Mouse (Mus musculus): Measurements from ENCODE around the gene Nfatc3. TPM values are rescaled to one million over a fixed set of nuclear protein-coding genes. Genes with fewer than 3 reads are reported as not detected.

Nfatc3 gene
- polyA plus RNA-seq, 1 experiment = 12.6 TPM

DNA sequence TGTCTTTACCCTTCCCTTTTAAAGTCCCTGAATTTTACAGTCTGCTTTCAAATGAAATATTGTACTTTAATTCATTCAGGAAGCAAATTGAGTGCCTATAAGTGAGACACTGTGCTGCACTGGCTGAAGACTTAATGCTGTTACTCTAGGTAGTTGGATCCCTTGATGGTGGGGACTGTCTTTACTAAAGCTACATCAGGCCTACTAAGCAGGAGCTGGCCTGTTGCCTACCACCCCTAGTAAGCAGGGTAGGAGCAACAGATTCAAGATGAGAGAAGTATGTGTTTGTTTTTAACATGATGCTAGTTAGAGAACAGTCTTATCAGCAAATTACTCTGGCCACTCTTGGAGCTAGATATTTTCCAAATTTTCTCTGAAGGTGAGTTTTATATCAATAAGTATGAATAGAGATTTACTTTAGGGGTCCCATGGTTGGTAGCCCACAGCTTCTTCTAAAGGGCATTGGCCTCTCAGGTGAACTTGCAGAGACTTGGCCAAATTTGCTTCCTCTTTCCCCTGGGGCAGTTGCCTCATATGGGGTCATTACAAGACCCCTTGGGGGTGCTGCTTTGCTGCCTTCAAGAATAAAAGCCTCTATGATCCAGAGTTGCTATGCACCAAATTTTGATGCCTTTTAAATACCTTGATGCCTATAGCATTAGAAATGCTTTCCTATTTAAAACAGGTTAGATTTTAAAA is 70.7 kb downstream of the Nfatc3 start:
- TF ChIP-seq MYOD1 (IDR thresholded peaks at IDR 0.05; ENCODE audit: control insufficient read depth, insufficient read length, low read depth) (no peak), CEBPB (IDR thresholded peaks at IDR 0.05; ENCODE audit: low read depth) (no peak), MYOG (IDR thresholded peaks at IDR 0.05; ENCODE audit: control insufficient read depth, extremely low read depth, insufficient read length) (no peak), MAX (IDR thresholded peaks at IDR 0.05) (no peak), CTCF (IDR thresholded peaks at IDR 0.05; ENCODE audit: control insufficient read depth, insufficient read depth, insufficient read length) (no peak), FOSL1 (IDR thresholded peaks at IDR 0.05; ENCODE audit: insufficient read depth, low read length, poor library complexity, severe bottlenecking) (no peak), USF1 (IDR thresholded peaks at IDR 0.05; ENCODE audit: low read depth) (no peak)
- no peaks in the 10 kb centered on the region for H3K79me3 ChIP-seq (ENCODE audit: low read depth)
- no peaks in the 10 kb centered on the region for H3K27me3 ChIP-seq (ENCODE audit: control insufficient read depth, insufficient read depth, insufficient read length)
- no peaks in the 10 kb centered on the region for H3K79me2 ChIP-seq (ENCODE audit: control insufficient read depth, insufficient read depth)
- H3K4me3 ChIP-seq (ENCODE audit: insufficient read depth, poor library complexity, severe bottlenecking) = no peak overlapping the region
- H3K36me3 ChIP-seq (ENCODE audit: control insufficient read depth, insufficient read depth) = peaks cover 33% of the 10 kb centered on the region
- no peak overlapping the region for H3ac ChIP-seq (ENCODE audit: control insufficient read depth, insufficient read length, low read depth)

DNA sequence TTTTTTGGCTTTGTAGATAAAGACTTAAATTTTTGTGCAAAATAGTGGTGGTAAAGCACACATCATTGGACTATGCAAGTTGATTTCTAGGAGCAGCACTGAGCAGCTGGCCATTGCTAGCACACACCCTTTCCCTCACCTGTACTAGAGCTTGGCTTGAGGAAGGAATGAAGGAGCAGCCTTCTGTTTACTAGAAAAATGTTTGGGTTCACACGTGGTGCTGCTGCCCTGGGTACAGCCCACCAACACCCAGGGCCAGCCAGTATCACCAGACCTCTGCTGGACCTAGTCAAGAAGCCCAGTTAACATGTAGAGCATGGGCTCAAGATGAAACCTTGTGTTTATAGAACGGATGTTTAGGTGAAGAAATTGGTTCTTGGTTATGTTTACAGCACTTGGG is 71.4 kb downstream of the Nfatc3 start:
- no peak overlapping the region for H3K4me3 ChIP-seq (ENCODE audit: insufficient read depth, poor library complexity, severe bottlenecking)
- peaks cover 33% of the 10 kb centered on the region for H3K36me3 ChIP-seq (ENCODE audit: control insufficient read depth, insufficient read depth)
- no peak for TF ChIP-seq CTCF (IDR thresholded peaks at IDR 0.05; ENCODE audit: control insufficient read depth, insufficient read depth, insufficient read length)
- TF ChIP-seq USF1 (IDR thresholded peaks at IDR 0.05; ENCODE audit: low read depth) = no peak
- no peak for TF ChIP-seq MAX (IDR thresholded peaks at IDR 0.05)
- no peak for TF ChIP-seq MYOD1 (IDR thresholded peaks at IDR 0.05; ENCODE audit: control insufficient read depth, insufficient read length, low read depth)
- TF ChIP-seq CEBPB (IDR thresholded peaks at IDR 0.05; ENCODE audit: low read depth) = no peak
- no peak overlapping the region for H3ac ChIP-seq (ENCODE audit: control insufficient read depth, insufficient read length, low read depth)
- no peaks in the 10 kb centered on the region for H3K79me3 ChIP-seq (ENCODE audit: low read depth)
- H3K27me3 ChIP-seq (ENCODE audit: control insufficient read depth, insufficient read depth, insufficient read length) = no peaks in the 10 kb centered on the region
- no peaks in the 10 kb centered on the region for H3K79me2 ChIP-seq (ENCODE audit: control insufficient read depth, insufficient read depth)

DNA sequence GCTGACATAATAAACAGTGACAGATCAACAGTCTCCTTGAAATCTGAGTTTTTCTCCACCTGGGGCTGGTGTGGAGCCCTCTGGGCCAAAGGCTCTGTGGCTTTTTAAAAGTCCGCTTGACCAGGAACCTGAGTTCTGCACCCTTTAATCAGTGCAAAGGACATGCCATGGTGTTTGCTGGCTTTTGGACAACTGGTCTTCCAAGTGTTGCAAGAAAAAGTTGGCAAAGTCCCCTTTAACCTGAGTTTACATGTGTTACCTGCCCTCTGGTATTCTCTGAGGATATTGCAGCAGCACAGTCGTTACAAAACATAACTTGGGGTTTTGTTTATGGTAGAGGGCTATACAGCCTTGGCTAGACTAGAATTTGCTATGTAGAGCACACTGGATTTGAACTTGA is 71.9 kb downstream of the Nfatc3 start:
- Histone ChIP-seq H3ac (ENCODE audit: control insufficient read depth, insufficient read length, low read depth) (no peak overlapping the region), H3K36me3 (ENCODE audit: control insufficient read depth, insufficient read depth) (peaks cover 33% of the 10 kb centered on the region), H3K79me3 (ENCODE audit: low read depth) (no peaks in the 10 kb centered on the region), H3K79me2 (ENCODE audit: control insufficient read depth, insufficient read depth) (no peaks in the 10 kb centered on the region), H3K27me3 (ENCODE audit: control insufficient read depth, insufficient read depth, insufficient read length) (no peaks in the 10 kb centered on the region), H3K4me3 (ENCODE audit: insufficient read depth, poor library complexity, severe bottlenecking) (no peak overlapping the region)
- no peak for TF ChIP-seq MYOG (IDR thresholded peaks at IDR 0.05; ENCODE audit: control insufficient read depth, extremely low read depth, insufficient read length)

DNA sequence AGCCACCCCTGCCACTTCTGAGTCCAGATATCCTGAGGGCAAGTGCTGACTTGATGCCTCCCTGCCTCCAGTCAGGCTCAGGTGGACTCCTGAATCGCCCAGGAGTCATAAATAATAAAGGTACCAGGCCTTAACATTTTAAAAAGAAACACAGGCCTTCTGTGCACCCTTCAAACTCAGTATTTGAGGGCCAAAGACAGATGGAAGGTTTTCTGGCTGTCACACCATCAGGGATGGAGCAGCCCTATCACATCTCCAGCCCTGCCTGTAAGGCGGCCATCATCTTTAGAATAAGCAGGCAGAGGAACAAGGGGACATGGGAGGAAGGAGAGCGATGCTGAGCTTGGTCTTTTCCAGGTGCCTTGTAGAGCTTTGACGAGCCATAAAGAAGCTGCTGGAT is 72.4 kb downstream of the Nfatc3 start:
- TF ChIP-seq CEBPB (IDR thresholded peaks at IDR 0.05; ENCODE audit: low read depth) = no peak
- no peak for TF ChIP-seq MAX (IDR thresholded peaks at IDR 0.05)
- TF ChIP-seq MYOD1 (IDR thresholded peaks at IDR 0.05; ENCODE audit: control insufficient read depth, insufficient read length, low read depth) = no peak
- no peak for TF ChIP-seq USF1 (IDR thresholded peaks at IDR 0.05; ENCODE audit: low read depth)
- TF ChIP-seq MYOG (IDR thresholded peaks at IDR 0.05; ENCODE audit: control insufficient read depth, extremely low read depth, insufficient read length) = no peak
- TF ChIP-seq CTCF (IDR thresholded peaks at IDR 0.05; ENCODE audit: control insufficient read depth, insufficient read depth, insufficient read length) = no peak
- no peak for TF ChIP-seq FOSL1 (IDR thresholded peaks at IDR 0.05; ENCODE audit: insufficient read depth, low read length, poor library complexity, severe bottlenecking)
- H3K36me3 ChIP-seq (ENCODE audit: control insufficient read depth, insufficient read depth) = peaks cover 33% of the 10 kb centered on the region
- H3K79me2 ChIP-seq (ENCODE audit: control insufficient read depth, insufficient read depth) = no peaks in the 10 kb centered on the region
- no peak overlapping the region for H3ac ChIP-seq (ENCODE audit: control insufficient read depth, insufficient read length, low read depth)
- no peaks in the 10 kb centered on the region for H3K27me3 ChIP-seq (ENCODE audit: control insufficient read depth, insufficient read depth, insufficient read length)
- H3K79me3 ChIP-seq (ENCODE audit: low read depth) = no peaks in the 10 kb centered on the region
- H3K4me3 ChIP-seq (ENCODE audit: insufficient read depth, poor library complexity, severe bottlenecking) = no peak overlapping the region

DNA sequence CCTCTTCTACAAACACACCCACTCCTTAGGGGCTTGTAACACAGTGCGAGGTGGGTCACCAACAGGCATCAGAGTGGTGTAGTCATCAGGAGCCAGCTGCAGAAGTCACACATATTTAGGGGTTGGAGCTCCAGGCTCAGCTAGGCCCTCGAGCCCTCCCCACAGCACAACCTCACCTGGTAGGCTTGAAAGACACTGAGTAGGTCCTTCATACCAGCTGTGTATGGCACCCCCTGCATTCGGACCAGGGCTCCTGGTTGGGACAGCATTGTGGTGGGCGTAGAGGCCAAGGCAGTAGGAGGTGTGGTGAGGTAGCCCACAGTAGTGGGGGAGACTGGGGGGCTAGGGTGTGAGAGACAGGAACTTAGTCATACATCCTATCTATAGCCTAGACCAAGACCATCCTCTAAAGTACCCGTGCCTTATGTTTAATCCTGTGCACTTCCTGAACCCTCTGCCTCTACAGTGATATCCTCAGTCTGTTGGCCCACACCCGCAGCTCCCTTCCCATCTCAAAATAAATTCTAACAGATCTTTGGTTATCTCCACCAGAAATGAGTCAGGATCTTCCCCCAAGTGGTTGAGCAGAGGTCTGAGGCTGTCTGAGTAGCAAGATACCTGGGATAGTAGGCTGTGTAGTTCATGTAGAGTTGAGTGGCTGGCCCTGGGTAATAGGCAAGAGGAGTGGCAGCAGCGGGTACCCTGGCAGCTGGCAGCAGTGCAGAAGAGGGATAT is 73.0 kb downstream of the Nfatc3 start:
- peaks cover 33% of the 10 kb centered on the region for H3K36me3 ChIP-seq (ENCODE audit: control insufficient read depth, insufficient read depth)
- no peaks in the 10 kb centered on the region for H3K79me2 ChIP-seq (ENCODE audit: control insufficient read depth, insufficient read depth)
- no peaks in the 10 kb centered on the region for H3K27me3 ChIP-seq (ENCODE audit: control insufficient read depth, insufficient read depth, insufficient read length)
- no peak for TF ChIP-seq MYOG (IDR thresholded peaks at IDR 0.05; ENCODE audit: control insufficient read depth, extremely low read depth, insufficient read length)
- TF ChIP-seq FOSL1 (IDR thresholded peaks at IDR 0.05; ENCODE audit: insufficient read depth, low read length, poor library complexity, severe bottlenecking) = no peak
- TF ChIP-seq CTCF (IDR thresholded peaks at IDR 0.05; ENCODE audit: control insufficient read depth, insufficient read depth, insufficient read length) = no peak
- no peak for TF ChIP-seq USF1 (IDR thresholded peaks at IDR 0.05; ENCODE audit: low read depth)
- no peak for TF ChIP-seq MAX (IDR thresholded peaks at IDR 0.05)
- TF ChIP-seq CEBPB (IDR thresholded peaks at IDR 0.05; ENCODE audit: low read depth) = no peak
- no peak for TF ChIP-seq MYOD1 (IDR thresholded peaks at IDR 0.05; ENCODE audit: control insufficient read depth, insufficient read length, low read depth)
- H3ac ChIP-seq (ENCODE audit: control insufficient read depth, insufficient read length, low read depth) = no peak overlapping the region
- no peak overlapping the region for H3K4me3 ChIP-seq (ENCODE audit: insufficient read depth, poor library complexity, severe bottlenecking)
- H3K79me3 ChIP-seq (ENCODE audit: low read depth) = no peaks in the 10 kb centered on the region

DNA sequence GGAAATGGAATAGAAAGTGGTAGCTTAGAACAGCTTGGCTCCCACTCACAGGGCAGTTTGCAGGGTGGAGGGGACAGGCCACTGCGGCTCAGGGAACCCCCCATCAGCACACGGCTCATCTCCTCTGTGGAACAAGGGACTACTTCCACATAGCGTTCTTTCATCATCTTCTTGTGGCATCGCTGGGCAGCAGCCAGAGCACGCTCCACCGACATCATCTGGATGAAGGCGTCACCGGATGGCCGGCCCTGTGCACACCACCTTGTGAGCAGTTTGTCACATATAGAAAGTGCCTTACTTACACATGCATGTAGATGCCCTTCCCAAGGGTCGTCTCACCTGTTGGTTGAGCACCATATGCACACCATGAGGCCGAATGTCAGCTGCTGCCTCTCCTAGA is 73.7 kb downstream of the Nfatc3 start:
- Histone ChIP-seq H3ac (ENCODE audit: control insufficient read depth, insufficient read length, low read depth) (no peak overlapping the region), H3K79me2 (ENCODE audit: control insufficient read depth, insufficient read depth) (no peaks in the 10 kb centered on the region), H3K79me3 (ENCODE audit: low read depth) (no peaks in the 10 kb centered on the region), H3K4me3 (ENCODE audit: insufficient read depth, poor library complexity, severe bottlenecking) (no peak overlapping the region), H3K27me3 (ENCODE audit: control insufficient read depth, insufficient read depth, insufficient read length) (no peaks in the 10 kb centered on the region), H3K36me3 (ENCODE audit: control insufficient read depth, insufficient read depth) (peaks cover 28% of the 10 kb centered on the region)
- TF ChIP-seq CTCF (IDR thresholded peaks at IDR 0.05; ENCODE audit: control insufficient read depth, insufficient read depth, insufficient read length) (no peak), MYOD1 (IDR thresholded peaks at IDR 0.05; ENCODE audit: control insufficient read depth, insufficient read length, low read depth) (no peak), MAX (IDR thresholded peaks at IDR 0.05) (no peak), CEBPB (IDR thresholded peaks at IDR 0.05; ENCODE audit: low read depth) (no peak), MYOG (IDR thresholded peaks at IDR 0.05; ENCODE audit: control insufficient read depth, extremely low read depth, insufficient read length) (no peak), USF1 (IDR thresholded peaks at IDR 0.05; ENCODE audit: low read depth) (no peak)

Measured in C2C12 (cell line).